Mouse (Mus musculus) liver, postnatal 0 days (tissue): ENCODE measurements around the gene Tmem238l. TPM values are rescaled to one million over a fixed set of nuclear protein-coding genes. Genes with fewer than 3 reads are reported as not detected.

Experiments
- ATAC-seq: fragments of 200-750 bp; cut with Nextera tagmentation; 2 replicates; pipeline ENCODE4 v1.8.0; 2017; ENCODE audit warnings: mild to moderate bottlenecking, moderate library complexity
- DNase-seq: peaks from one replicate; pipeline ENCODE4 v3.0.0-alpha.2; 2016
- H3K27ac ChIP-seq: fragments of 300-500 bp; sonication (generic); 2 replicates; pipeline ENCODE4 v1.5.1; 2014; ENCODE audit warnings: antibody characterized with exemption, moderate library complexity, mild to moderate bottlenecking, low read depth
- H3K27me3 ChIP-seq: fragments of 300-500 bp; sonication (generic); 2 replicates; pipeline ENCODE4 v1.6.1; 2014; ENCODE audit warnings: low read length, control low read depth, mixed read lengths; ENCODE audit not compliant: insufficient read depth
- H3K36me3 ChIP-seq: fragments of 300-500 bp; sonication (generic); replicated peaks from 2 replicates; pipeline ENCODE4 v1.6.1; 2014; ENCODE audit warnings: mild to moderate bottlenecking, control low read depth, low read length, moderate library complexity, mixed read lengths; ENCODE audit not compliant: insufficient read depth
- H3K4me1 ChIP-seq: fragments of 300-500 bp; sonication (generic); 2 replicates; pipeline ENCODE4 v1.6.1; 2014; ENCODE audit warnings: antibody characterized with exemption, mild to moderate bottlenecking, control low read depth; ENCODE audit not compliant: insufficient read depth
- H3K4me2 ChIP-seq: fragments of 300-500 bp; sonication (generic); 2 replicates; pipeline ENCODE4 v1.6.1; 2014; ENCODE audit warnings: low read depth, mild to moderate bottlenecking, low read length, moderate library complexity, mixed read lengths
- H3K4me3 ChIP-seq: fragments of 300-500 bp; sonication (generic); 2 replicates; pipeline ENCODE4 v1.5.1; 2014; ENCODE audit warnings: low read depth, low read length
- H3K9ac ChIP-seq: fragments of 300-500 bp; sonication (generic); replicated peaks from 2 replicates; pipeline ENCODE4 v1.6.1; 2014; ENCODE audit warnings: mild to moderate bottlenecking, moderate library complexity
- H3K9me3 ChIP-seq: fragments of 300-500 bp; sonication (generic); 2 replicates; pipeline ENCODE4 v1.6.1; 2016; ENCODE audit warnings: mild to moderate bottlenecking, control low read depth, low read length, mixed read lengths
- CTCF ChIP-seq: sonication (generic); IDR thresholded peaks from 2 replicates; pipeline ENCODE4 v1.5.1; 2016; ENCODE audit warnings: antibody characterized with exemption, low read depth
- EP300 ChIP-seq: IDR thresholded peaks from 2 replicates; pipeline ENCODE4 v1.6.1; 2016; ENCODE audit warnings: antibody characterized with exemption, low read depth, mild to moderate bottlenecking
- WGBS: fragments of 180-500 bp; shearing (Covaris S2); extraction: QIAGEN DNeasy Blood & Tissue Kit; methylation state at CpG from one replicate; pipeline ENCODE4 v1.1.7; 2014; ENCODE audit not compliant: insufficient replicate concordance; 5-methylcytosine and 5-hydroxymethylcytosine counted together
- polyA plus RNA-seq: library from polyadenylated mRNA; unstranded; fragments of >200 nt; fragmentation: Nextera tagmentation; extraction: Ambion mirVana; gene quantifications from 2 replicates; pipeline ENCODE4 v1.2.1, GENCODE M21; 2015

Tmem238l gene
- polyA plus RNA-seq, 1 experiment from 2014 or later = not detected

- 4% methylated on average over 8 of the region's 8 CpGs for WGBS
- H3K4me3 ChIP-seq = no peak overlapping the region
- H3K27ac ChIP-seq = no peak overlapping the region
- no peaks in the 10 kb centered on the region for H3K36me3 ChIP-seq
- H3K4me1 ChIP-seq = no peaks in the 10 kb centered on the region
- DNase-seq (no peak), ATAC-seq (no peak)
- H3K4me2 ChIP-seq = no peak overlapping the region
- no peak for TF ChIP-seq EP300
- TF ChIP-seq CTCF = 0 out of 2 replicates have a peak, but pooled peaks have one; percentile 8
- H3K27me3 ChIP-seq = no peaks in the 10 kb centered on the region
- no peak overlapping the region for H3K9ac ChIP-seq
- H3K9me3 ChIP-seq = no peaks in the 10 kb centered on the region
Observed at GRCm38 (mm10) chr11:67010430-67010829, 54.0 kb downstream of the Tmem238l start.

GRCm38 (mm10) chr11:67011635-67012034 lies 55.2 kb downstream of the Tmem238l start:
- Histone ChIP-seq H3K4me1 (no peaks in the 10 kb centered on the region), H3K27me3 (no peaks in the 10 kb centered on the region), H3K4me3 (no peak overlapping the region), H3K27ac (no peak overlapping the region), H3K36me3 (no peaks in the 10 kb centered on the region), H3K4me2 (no peak overlapping the region), H3K9ac (no peak overlapping the region), H3K9me3 (no peaks in the 10 kb centered on the region)
- ATAC-seq (no peak), DNase-seq (no peak)
- 59% methylated on average over 4 of the region's 4 CpGs for WGBS
- TF ChIP-seq CTCF (no peak), EP300 (no peak)

Other genes with a start within 250 kb of the Tmem238l start
- not detected in 2 replicates for gene Pirt, start 44.7 kb upstream of the Tmem238l start, polyA plus RNA-seq
- 4.2 and 4.9 TPM in 2 replicates for gene Tmem220, start 68.5 kb downstream of the Tmem238l start, polyA plus RNA-seq
- 15.0 and 15.4 TPM in 2 replicates for gene Adprm, start 96.0 kb downstream of the Tmem238l start, polyA plus RNA-seq
- 7.4 and 7.7 TPM in 2 replicates for gene Sco1, start 96.0 kb downstream of the Tmem238l start, polyA plus RNA-seq
- 0.06 and 0.75 TPM in 2 replicates for gene Myh3, start 121.7 kb downstream of the Tmem238l start, polyA plus RNA-seq
- gene Myh2, start 214.4 kb downstream of the Tmem238l start, polyA plus RNA-seq = 0.19 TPM in 1 of 2 replicates, not detected in the other
- gene Myh1, start 243.4 kb downstream of the Tmem238l start, polyA plus RNA-seq = 0.08 and 2.1 TPM in 2 replicates